Mouse (Mus musculus): ENCODE data around the gene Sorbs1. TPM values are rescaled to one million over a fixed set of nuclear protein-coding genes. Genes with fewer than 3 reads are reported as not detected.

The Sorbs1 gene
- polyA plus RNA-seq, 1 experiment, result 79.3 TPM

DNA sequence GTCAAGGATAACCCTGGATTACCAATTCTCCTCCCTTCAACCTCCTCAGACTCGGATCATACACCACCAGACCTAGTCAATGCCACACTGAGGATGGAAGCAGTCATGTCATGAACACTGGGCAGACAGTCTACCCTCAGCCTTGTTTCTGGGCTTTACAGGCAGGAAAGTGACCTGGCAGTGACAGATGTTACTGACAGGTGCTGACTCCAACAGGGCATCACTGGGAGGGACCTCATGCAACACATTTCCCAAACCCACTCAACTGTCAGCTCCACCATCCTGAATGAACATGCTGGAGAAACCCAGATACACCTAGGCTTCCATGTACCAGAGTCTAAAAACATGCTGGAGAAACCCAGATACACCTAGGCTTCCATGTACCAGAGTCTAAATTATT is 51.9 kb downstream of the Sorbs1 start:
- TF ChIP-seq CTCF (IDR thresholded peaks at IDR 0.05; ENCODE audit: borderline replicate concordance, insufficient read depth, low read depth, low read length) (no peak), POLR2A (IDR thresholded peaks at IDR 0.05; ENCODE audit: borderline replicate concordance, insufficient read depth, low read length) (no peak)
- H3K4me1 ChIP-seq (ENCODE audit: control insufficient read depth, insufficient read depth, low read length), result peaks cover 7% of the 10 kb centered on the region
- 86% methylated on average over 1 of the region's 1 CpGs for WGBS
- no peaks in the 10 kb centered on the region for H3K27me3 ChIP-seq (ENCODE audit: control insufficient read depth, insufficient read depth, low read length)
- H3K4me3 ChIP-seq (replicated peaks; ENCODE audit: insufficient read depth, low read depth, low read length), result no peak overlapping the region
- DNase-seq, result peak in 1 of 2 experiments; percentile 42
- no peak overlapping the region for H3K27ac ChIP-seq (ENCODE audit: insufficient read depth, low read length)

DNA sequence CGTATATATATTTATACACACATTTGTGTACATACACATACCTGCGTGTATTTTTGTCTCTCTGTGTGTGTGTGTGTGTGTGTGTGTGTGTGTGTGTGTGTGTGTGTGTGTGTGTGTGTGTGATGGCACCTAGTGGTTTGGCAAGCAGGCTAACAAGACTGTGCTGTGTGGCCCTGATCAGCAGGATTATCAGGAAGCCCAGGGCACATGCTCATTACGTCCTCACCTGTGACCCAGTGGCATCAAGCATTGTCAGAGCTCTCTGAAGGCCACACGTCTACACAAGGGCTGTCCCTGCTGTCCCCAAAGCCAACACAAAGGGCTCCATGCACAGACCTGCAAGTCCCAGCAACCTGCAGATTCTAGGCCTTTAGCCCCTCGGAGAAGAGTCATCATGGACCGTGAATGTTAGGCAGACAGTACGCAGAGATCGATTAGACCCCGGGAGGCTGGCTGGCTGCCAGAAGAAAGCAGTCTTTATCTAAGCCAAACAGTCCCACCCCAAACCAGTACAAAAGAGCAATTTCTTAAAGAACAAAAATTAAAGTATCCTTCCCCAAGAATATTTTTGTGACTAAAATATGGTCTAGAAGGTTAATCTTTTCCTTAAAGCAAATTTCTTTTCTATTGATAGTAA is 52.6 kb downstream of the Sorbs1 start:
- 49% methylated on average over 9 of the region's 9 CpGs for WGBS
- no peak for DNase-seq
- no peak overlapping the region for H3K27ac ChIP-seq (ENCODE audit: insufficient read depth, low read length)
- H3K27me3 ChIP-seq (ENCODE audit: control insufficient read depth, insufficient read depth, low read length), result no peaks in the 10 kb centered on the region
- no peak overlapping the region for H3K4me3 ChIP-seq (replicated peaks; ENCODE audit: insufficient read depth, low read depth, low read length)
- TF ChIP-seq CTCF (IDR thresholded peaks at IDR 0.05; ENCODE audit: borderline replicate concordance, insufficient read depth, low read depth, low read length), result no peak
- TF ChIP-seq POLR2A (IDR thresholded peaks at IDR 0.05; ENCODE audit: borderline replicate concordance, insufficient read depth, low read length), result no peak
- peaks cover 7% of the 10 kb centered on the region for H3K4me1 ChIP-seq (ENCODE audit: control insufficient read depth, insufficient read depth, low read length)

DNA sequence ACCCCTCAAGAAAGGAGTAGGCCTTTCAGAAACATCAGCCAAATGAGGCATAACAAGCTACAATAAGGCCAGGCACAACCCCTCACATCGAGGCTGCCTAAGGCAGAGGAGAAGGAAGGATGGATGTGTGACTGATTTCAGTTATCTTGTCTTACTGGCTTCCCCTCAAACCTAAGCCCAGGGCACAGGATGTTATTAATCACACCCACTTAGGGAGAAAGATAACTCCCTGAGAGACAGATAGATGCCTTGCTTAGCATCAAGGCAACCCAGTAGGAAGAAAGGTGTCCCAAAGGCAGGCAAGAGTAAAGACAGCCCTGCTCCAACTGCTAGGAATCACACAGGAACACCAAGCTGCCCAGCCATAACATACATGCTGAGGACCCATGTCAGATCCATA is 54.2 kb downstream of the Sorbs1 start:
- peaks cover 4% of the 10 kb centered on the region for H3K4me1 ChIP-seq (ENCODE audit: control insufficient read depth, insufficient read depth, low read length)
- no peak overlapping the region for H3K4me3 ChIP-seq (replicated peaks; ENCODE audit: insufficient read depth, low read depth, low read length)
- no peak overlapping the region for H3K27ac ChIP-seq (ENCODE audit: insufficient read depth, low read length)
- DNase-seq, result no peak
- no peaks in the 10 kb centered on the region for H3K27me3 ChIP-seq (ENCODE audit: control insufficient read depth, insufficient read depth, low read length)
- WGBS, result 29% methylated on average over 1 of the region's 1 CpGs
- TF ChIP-seq CTCF (IDR thresholded peaks at IDR 0.05; ENCODE audit: borderline replicate concordance, insufficient read depth, low read depth, low read length) (no peak), POLR2A (IDR thresholded peaks at IDR 0.05; ENCODE audit: borderline replicate concordance, insufficient read depth, low read length) (no peak)

DNA sequence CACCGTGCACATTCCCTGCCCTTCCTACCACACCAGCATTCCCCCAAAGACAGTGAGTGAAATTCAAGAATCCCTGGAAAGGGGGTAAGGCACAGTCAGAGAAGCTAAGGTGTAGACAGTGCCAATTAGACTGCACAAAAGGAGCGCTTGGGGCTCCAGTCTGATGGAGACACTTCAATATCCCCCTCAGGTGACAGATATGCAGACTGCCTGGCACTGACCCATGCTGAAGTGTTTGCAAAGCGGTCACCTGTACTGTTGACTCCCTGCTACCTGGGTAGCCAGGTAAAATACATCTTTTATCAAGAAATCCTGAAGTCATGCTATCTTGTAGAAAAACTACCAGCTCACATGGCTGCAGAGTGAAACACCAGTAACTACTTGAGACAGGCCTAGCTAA is 54.8 kb downstream of the Sorbs1 start:
- TF ChIP-seq CTCF (IDR thresholded peaks at IDR 0.05; ENCODE audit: borderline replicate concordance, insufficient read depth, low read depth, low read length) (no peak), POLR2A (IDR thresholded peaks at IDR 0.05; ENCODE audit: borderline replicate concordance, insufficient read depth, low read length) (no peak)
- Histone ChIP-seq H3K27me3 (ENCODE audit: control insufficient read depth, insufficient read depth, low read length) (no peaks in the 10 kb centered on the region), H3K4me1 (ENCODE audit: control insufficient read depth, insufficient read depth, low read length) (peaks cover 4% of the 10 kb centered on the region), H3K4me3 (replicated peaks; ENCODE audit: insufficient read depth, low read depth, low read length) (no peak overlapping the region), H3K27ac (ENCODE audit: insufficient read depth, low read length) (no peak overlapping the region)
- WGBS, result 86% methylated on average over 3 of the region's 3 CpGs
- DNase-seq, result no peak

DNA sequence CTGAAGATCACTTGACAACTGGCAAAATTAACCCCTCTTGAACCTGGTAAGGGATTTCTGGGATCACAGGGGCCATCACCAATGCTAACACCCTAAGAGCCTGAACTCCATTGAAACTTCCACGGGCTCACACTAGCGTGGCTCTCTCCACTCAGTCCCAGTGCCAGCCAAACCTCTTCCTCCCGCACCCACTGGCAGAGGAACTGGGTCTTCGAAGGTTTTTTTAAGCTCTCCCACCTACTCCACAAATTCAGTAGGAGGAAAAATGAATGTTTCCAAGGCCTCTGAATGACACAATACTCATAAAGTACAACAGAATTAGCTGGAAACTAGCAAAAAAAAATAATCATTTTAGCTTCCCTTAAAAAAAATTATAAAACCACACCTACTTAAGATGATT is 58.3 kb downstream of the Sorbs1 start:
- Histone ChIP-seq H3K27me3 (ENCODE audit: control insufficient read depth, insufficient read depth, low read length) (no peaks in the 10 kb centered on the region), H3K27ac (ENCODE audit: insufficient read depth, low read length) (no peak overlapping the region), H3K4me1 (ENCODE audit: control insufficient read depth, insufficient read depth, low read length) (no peaks in the 10 kb centered on the region), H3K4me3 (replicated peaks; ENCODE audit: insufficient read depth, low read depth, low read length) (no peak overlapping the region)
- TF ChIP-seq CTCF (IDR thresholded peaks at IDR 0.05; ENCODE audit: borderline replicate concordance, insufficient read depth, low read depth, low read length) (no peak), POLR2A (IDR thresholded peaks at IDR 0.05; ENCODE audit: borderline replicate concordance, insufficient read depth, low read length) (no peak)
- 88% methylated on average over 4 of the region's 4 CpGs for WGBS
- DNase-seq, result no peak

DNA sequence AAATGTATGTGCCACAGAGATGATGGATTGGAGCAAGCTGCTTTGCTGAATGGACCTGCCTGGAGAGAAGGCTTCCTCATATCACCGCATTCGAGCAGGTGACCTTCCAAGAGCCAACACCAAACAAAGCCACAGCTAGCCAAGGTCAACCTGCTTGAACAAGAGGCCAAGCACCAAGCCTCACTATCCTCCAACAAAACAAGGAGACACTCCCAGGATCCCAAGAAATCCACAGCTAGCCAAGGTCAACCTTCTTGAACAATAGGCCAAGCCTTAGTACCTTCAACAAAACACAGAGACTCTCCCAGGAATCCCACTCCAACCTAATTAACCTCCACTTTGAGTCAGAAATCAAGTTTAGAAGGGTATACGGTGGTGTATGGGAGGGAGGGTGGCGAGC is 59.5 kb downstream of the Sorbs1 start:
- Histone ChIP-seq H3K27ac (ENCODE audit: insufficient read depth, low read length) (no peak overlapping the region), H3K4me1 (ENCODE audit: control insufficient read depth, insufficient read depth, low read length) (no peaks in the 10 kb centered on the region), H3K27me3 (ENCODE audit: control insufficient read depth, insufficient read depth, low read length) (no peaks in the 10 kb centered on the region), H3K4me3 (replicated peaks; ENCODE audit: insufficient read depth, low read depth, low read length) (no peak overlapping the region)
- DNase-seq, result no peak
- TF ChIP-seq POLR2A (IDR thresholded peaks at IDR 0.05; ENCODE audit: borderline replicate concordance, insufficient read depth, low read length) (no peak), CTCF (IDR thresholded peaks at IDR 0.05; ENCODE audit: borderline replicate concordance, insufficient read depth, low read depth, low read length) (no peak)
- 95% methylated on average over 4 of the region's 4 CpGs for WGBS

DNA sequence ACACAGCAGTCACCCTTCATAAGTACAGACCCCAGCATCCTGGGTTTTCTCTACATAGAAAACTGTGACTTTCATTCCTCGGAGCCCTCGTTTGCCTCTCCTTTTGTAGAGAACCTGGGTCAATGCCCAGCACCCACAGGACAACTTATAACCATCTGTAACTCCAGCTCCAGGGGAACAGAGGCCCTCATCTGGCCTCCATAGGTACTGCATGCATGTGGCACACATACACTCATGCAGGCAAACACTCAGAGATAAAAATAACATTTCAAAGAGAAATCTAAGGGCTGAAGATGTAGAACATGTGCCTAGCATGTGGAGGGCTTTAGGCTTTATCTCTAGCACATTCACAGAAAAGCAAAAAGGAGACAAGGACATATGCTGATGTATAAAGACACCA is 61.4 kb downstream of the Sorbs1 start:
- 89% methylated on average over 2 of the region's 2 CpGs for WGBS
- Histone ChIP-seq H3K27me3 (ENCODE audit: control insufficient read depth, insufficient read depth, low read length) (no peaks in the 10 kb centered on the region), H3K27ac (ENCODE audit: insufficient read depth, low read length) (no peak overlapping the region), H3K4me3 (replicated peaks; ENCODE audit: insufficient read depth, low read depth, low read length) (no peak overlapping the region), H3K4me1 (ENCODE audit: control insufficient read depth, insufficient read depth, low read length) (no peaks in the 10 kb centered on the region)
- no peak for DNase-seq
- no peak for TF ChIP-seq CTCF (IDR thresholded peaks at IDR 0.05; ENCODE audit: borderline replicate concordance, insufficient read depth, low read depth, low read length)
- TF ChIP-seq POLR2A (IDR thresholded peaks at IDR 0.05; ENCODE audit: borderline replicate concordance, insufficient read depth, low read length), result no peak

DNA sequence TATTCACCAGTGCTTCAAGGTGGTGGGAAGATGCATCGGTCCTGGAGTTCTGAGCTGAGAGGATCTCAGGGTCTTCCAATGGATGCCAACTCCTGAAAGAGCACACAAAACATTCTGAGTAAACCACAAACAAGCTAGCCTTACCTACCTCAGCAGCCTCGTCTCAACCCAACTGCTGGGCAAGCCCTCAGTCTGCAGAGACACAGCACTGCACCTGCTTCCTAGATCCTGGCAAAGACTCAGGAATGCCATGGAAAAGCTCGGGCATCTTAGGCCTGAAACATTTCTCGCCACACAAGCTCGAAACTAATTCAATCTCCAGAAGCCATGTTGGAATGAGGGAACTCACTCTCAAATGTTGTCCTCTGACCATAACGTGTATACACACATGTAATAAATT is 62.3 kb downstream of the Sorbs1 start:
- H3K4me1 ChIP-seq (ENCODE audit: control insufficient read depth, insufficient read depth, low read length), result no peaks in the 10 kb centered on the region
- no peak for DNase-seq
- 59% methylated on average over 6 of the region's 6 CpGs for WGBS
- no peak overlapping the region for H3K27ac ChIP-seq (ENCODE audit: insufficient read depth, low read length)
- no peaks in the 10 kb centered on the region for H3K27me3 ChIP-seq (ENCODE audit: control insufficient read depth, insufficient read depth, low read length)
- TF ChIP-seq POLR2A (IDR thresholded peaks at IDR 0.05; ENCODE audit: borderline replicate concordance, insufficient read depth, low read length) (no peak), CTCF (IDR thresholded peaks at IDR 0.05; ENCODE audit: borderline replicate concordance, insufficient read depth, low read depth, low read length) (no peak)
- H3K4me3 ChIP-seq (replicated peaks; ENCODE audit: insufficient read depth, low read depth, low read length), result no peak overlapping the region

Data from cerebellum, adult 2 months (tissue).